Mouse (Mus musculus) myocyte (in vitro differentiated cells): Measurements from ENCODE around the gene AC124108.1.

Experiments used
- MYOD1 ChIP-seq, 3 experiments: IDR thresholded peaks; one replicate each; pipeline ENCODE4 v1.6.1; 2011; ENCODE audit warnings: control low read depth in 2 of 3, low read depth in 2 of 3, mild to moderate bottlenecking in 2 of 3, moderate library complexity in 1 of 3; ENCODE audit not compliant: insufficient read length in 2 of 3, control insufficient read depth in 1 of 3
- MYOG ChIP-seq, 3 experiments: IDR thresholded peaks; one replicate each; pipeline ENCODE4 v1.6.1; 2011; ENCODE audit warnings: control low read depth in 2 of 3, low read depth in 2 of 3, mild to moderate bottlenecking in 2 of 3; ENCODE audit not compliant: insufficient read length in 2 of 3, control insufficient read depth in 1 of 3, insufficient read depth in 1 of 3
- POLR2A ChIP-seq: IDR thresholded peaks from one replicate; pipeline ENCODE4 v1.6.1; 2011; ENCODE audit warnings: low read depth, mild to moderate bottlenecking, control low read depth, moderate library complexity; ENCODE audit not compliant: insufficient read length
- POLR2AphosphoS2 ChIP-seq: IDR thresholded peaks from one replicate; pipeline ENCODE4 v1.6.1; 2011; ENCODE audit warnings: low read depth, control low read depth; ENCODE audit not compliant: insufficient read length

GRCm38 (mm10) chr1:132193806-132194205 lies 2.5 kb downstream of the AC124108.1 start:
- TF ChIP-seq POLR2A (no peak), MYOD1 (IDR thresholded peaks at IDR 0.05; ENCODE audit: control insufficient read depth in 1 of 3, insufficient read length in 2 of 3, low read depth in 2 of 3) (no peak), MYOG (IDR thresholded peaks at IDR 0.05; ENCODE audit: control insufficient read depth in 1 of 3, insufficient read depth in 1 of 3, insufficient read length in 2 of 3, low read depth in 2 of 3) (no peak), POLR2AphosphoS2 (no peak)
